Mouse (Mus musculus): Measurements from ENCODE around the gene Gpatch8. TPM values are rescaled to one million over a fixed set of nuclear protein-coding genes. Genes with fewer than 3 reads are reported as not detected.
"Not testable (repeated sequence)": the region's sequence is repeated elsewhere in the genome, so short reads cannot be mapped to it uniquely, and the experiment has no call there.

The Gpatch8 gene
- polyA plus RNA-seq, 1 experiment from 2014 or later, result 76.7 TPM

DNA sequence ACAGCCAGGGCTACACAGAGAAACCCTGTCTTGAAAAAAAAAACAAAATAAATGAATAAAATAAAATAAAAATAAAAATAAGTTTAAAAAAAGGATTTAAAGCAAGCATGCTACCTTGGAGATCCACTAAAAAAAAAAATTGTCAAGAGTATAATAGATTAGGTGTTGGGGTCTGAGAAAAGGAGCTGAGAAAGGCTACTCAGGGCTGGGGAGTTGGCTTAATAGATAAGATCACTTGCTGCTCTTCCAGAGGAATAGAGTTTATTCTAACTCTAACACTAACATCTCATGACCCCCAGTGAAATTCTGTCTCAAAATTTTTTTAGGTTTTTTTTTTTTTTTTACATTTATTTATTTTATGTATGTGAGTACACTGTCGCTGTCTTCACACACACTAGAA, 10.1 kb upstream of the Gpatch8 start:
- H3K27me3 ChIP-seq (replicated peaks; ENCODE audit: low read depth, poor library complexity, severe bottlenecking), result no peaks in the 10 kb centered on the region
- H3K9me3 ChIP-seq, result no peaks in the 10 kb centered on the region
- no peak for DNase-seq (ENCODE audit: low spot score)
- H3K4me3 ChIP-seq, result no peak overlapping the region
- no peak overlapping the region for H3K27ac ChIP-seq (replicated peaks)
- no peaks in the 10 kb centered on the region for H3K4me1 ChIP-seq
- H3K36me3 ChIP-seq (replicated peaks), result no peaks in the 10 kb centered on the region
- 91% methylated on average over 1 of the region's 1 CpGs for WGBS

GRCm38 (mm10) chr11:102565741-102566140, 9.5 kb upstream of the Gpatch8 start:
- DNase-seq (ENCODE audit: low spot score), result no peak
- no peaks in the 10 kb centered on the region for H3K9me3 ChIP-seq
- no peaks in the 10 kb centered on the region for H3K4me1 ChIP-seq
- H3K4me3 ChIP-seq, result no peak overlapping the region
- no peaks in the 10 kb centered on the region for H3K36me3 ChIP-seq (replicated peaks)
- H3K27me3 ChIP-seq (replicated peaks; ENCODE audit: low read depth, poor library complexity, severe bottlenecking), result no peaks in the 10 kb centered on the region
- no peak overlapping the region for H3K27ac ChIP-seq (replicated peaks)

GRCm38 (mm10) chr11:102564952-102565671, 8.9 kb upstream of the Gpatch8 start:
- H3K36me3 ChIP-seq (replicated peaks); H3K27ac ChIP-seq (replicated peaks); H3K4me3 ChIP-seq; H3K4me1 ChIP-seq; H3K27me3 ChIP-seq (replicated peaks; ENCODE audit: low read depth, poor library complexity, severe bottlenecking); DNase-seq (ENCODE audit: low spot score); H3K9me3 ChIP-seq: not testable (repeated sequence)
- 84% methylated on average over 14 of the region's 14 CpGs for WGBS

DNA sequence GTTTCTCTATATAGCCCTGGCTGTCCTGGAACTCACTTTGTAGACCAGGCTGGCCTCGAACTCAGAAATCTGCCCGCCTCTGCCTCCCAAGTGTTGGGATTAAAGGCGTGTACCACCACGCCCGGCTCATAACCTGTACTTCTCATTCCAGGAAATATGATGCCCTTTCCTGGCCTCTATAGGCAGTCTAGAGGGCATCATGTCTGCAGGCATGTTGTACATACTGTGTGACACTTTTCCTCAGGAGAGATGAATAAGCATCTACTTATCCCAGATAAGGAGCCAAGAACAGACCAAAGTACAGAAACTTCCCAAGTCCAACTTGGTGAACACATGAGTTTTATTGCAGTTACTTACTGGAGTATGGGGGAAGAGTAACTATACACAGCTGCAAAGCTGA, 2.5 kb upstream of the Gpatch8 start:
- no peaks in the 10 kb centered on the region for H3K27me3 ChIP-seq (replicated peaks; ENCODE audit: low read depth, poor library complexity, severe bottlenecking)
- H3K9me3 ChIP-seq, result no peaks in the 10 kb centered on the region
- H3K27ac ChIP-seq (replicated peaks), result no peak overlapping the region
- peaks cover 24% of the 10 kb centered on the region for H3K4me1 ChIP-seq
- H3K4me3 ChIP-seq, result no peak overlapping the region
- DNase-seq (ENCODE audit: low spot score), result no peak
- no peaks in the 10 kb centered on the region for H3K36me3 ChIP-seq (replicated peaks)
- 92% methylated on average over 5 of the region's 5 CpGs for WGBS

DNA sequence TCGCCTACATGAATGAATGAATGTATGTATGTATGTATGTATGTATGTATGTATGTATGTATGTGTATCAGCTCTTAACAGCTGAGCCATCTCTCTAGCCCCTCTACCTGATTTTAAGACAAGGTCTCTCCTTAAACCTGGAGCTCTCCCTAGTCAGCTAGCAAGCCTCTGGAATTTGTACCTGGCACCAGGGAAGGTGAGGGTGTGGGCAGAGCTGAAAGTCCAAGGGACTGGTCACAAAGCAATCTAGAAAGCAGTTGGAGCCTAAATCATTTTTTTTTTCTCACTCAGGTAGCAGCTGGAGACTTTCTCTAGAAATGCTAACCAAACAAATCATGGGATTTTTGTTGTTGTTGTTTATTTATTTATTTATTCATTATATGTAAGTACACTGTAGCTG, 1.2 kb upstream of the Gpatch8 start:
- Histone ChIP-seq H3K27ac (replicated peaks) (no peak overlapping the region), H3K27me3 (replicated peaks; ENCODE audit: low read depth, poor library complexity, severe bottlenecking) (no peaks in the 10 kb centered on the region), H3K36me3 (replicated peaks) (no peaks in the 10 kb centered on the region), H3K9me3 (no peaks in the 10 kb centered on the region), H3K4me1 (peaks cover 26% of the 10 kb centered on the region), H3K4me3 (no peak overlapping the region)
- DNase-seq (ENCODE audit: low spot score), result no peak
- 88% methylated on average over 1 of the region's 1 CpGs for WGBS

- H3K9me3 ChIP-seq, result no peaks in the 10 kb centered on the region
- peak overlapping the region; percentile 99 for H3K27ac ChIP-seq (replicated peaks)
- 0 out of 2 replicates have a peak, but pooled peaks cover 5% of the 10 kb centered on the region for H3K36me3 ChIP-seq (replicated peaks)
- no peaks in the 10 kb centered on the region for H3K27me3 ChIP-seq (replicated peaks; ENCODE audit: low read depth, poor library complexity, severe bottlenecking)
- H3K4me1 ChIP-seq, result peaks cover 26% of the 10 kb centered on the region
- peak overlapping the region; percentile 94 for H3K4me3 ChIP-seq
- WGBS, result 22% methylated on average over 3 of the region's 3 CpGs
- no peak for DNase-seq (ENCODE audit: low spot score)
Observed at GRCm38 (mm10) chr11:102556716-102557074, 503 bp upstream of the Gpatch8 start.

- Histone ChIP-seq H3K27ac (replicated peaks) (peak overlapping the region; percentile 99), H3K27me3 (replicated peaks; ENCODE audit: low read depth, poor library complexity, severe bottlenecking) (no peaks in the 10 kb centered on the region), H3K36me3 (replicated peaks) (peaks cover 12% of the 10 kb centered on the region), H3K4me1 (peaks cover 26% of the 10 kb centered on the region), H3K9me3 (no peaks in the 10 kb centered on the region), H3K4me3 (peak overlapping the region; percentile 94)
- under 1% methylated on average over 39 of the region's 39 CpGs for WGBS
- no peak for DNase-seq (ENCODE audit: low spot score)
Observed at GRCm38 (mm10) chr11:102555400-102556030, 677 bp downstream of the Gpatch8 start.

DNA sequence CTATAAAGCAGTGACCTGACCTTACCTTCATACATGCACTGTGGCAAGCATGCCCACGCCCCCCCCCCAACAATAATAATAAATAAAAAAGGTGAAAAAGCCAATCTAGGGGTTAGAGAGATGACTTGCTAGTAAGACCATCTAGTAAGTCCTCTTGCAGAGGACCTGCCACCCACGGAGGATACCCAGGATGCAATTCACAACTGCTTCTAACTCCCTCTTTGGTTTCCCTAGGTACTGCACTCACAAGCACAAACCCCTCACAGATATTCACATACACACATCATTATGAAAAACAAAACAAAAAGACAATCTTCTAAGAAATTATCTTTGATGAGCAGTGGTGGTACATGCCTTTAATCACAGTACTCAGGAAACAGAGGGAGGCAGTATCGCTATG, 4.1 kb downstream of the Gpatch8 start:
- no peak overlapping the region for H3K4me3 ChIP-seq
- 89% methylated on average over 3 of the region's 3 CpGs for WGBS

DNA sequence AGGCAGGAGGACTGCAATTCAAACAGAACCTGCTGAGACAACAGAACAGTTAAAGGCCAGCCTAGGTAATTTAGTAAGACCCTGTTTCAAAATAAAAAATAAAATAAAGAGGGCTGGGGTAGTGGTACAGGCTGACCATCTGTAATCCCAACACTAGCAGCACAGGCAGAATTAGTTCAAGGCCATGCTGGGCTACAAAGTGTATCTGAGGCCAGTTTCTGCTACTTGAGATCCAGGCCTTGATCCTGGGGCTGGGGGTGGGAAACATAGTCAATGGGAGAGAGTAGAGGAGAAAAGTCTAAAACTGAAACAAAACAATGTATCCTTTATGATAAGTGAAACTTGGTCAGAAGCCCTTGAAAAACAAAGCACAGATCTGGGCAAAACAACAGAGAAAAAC, 5.0 kb downstream of the Gpatch8 start:
- H3K36me3 ChIP-seq (replicated peaks), result peaks cover 36% of the 10 kb centered on the region
- no peak for DNase-seq (ENCODE audit: low spot score)

More for the DNA sequence above, 4.1 kb downstream of the Gpatch8 start:
- no peaks in the 10 kb centered on the region for H3K9me3 ChIP-seq
- no peak for DNase-seq (ENCODE audit: low spot score)
- H3K27ac ChIP-seq (replicated peaks), result no peak overlapping the region
- peaks cover 26% of the 10 kb centered on the region for H3K4me1 ChIP-seq
- H3K27me3 ChIP-seq (replicated peaks; ENCODE audit: low read depth, poor library complexity, severe bottlenecking), result no peaks in the 10 kb centered on the region
- H3K36me3 ChIP-seq (replicated peaks), result peaks cover 32% of the 10 kb centered on the region

DNA sequence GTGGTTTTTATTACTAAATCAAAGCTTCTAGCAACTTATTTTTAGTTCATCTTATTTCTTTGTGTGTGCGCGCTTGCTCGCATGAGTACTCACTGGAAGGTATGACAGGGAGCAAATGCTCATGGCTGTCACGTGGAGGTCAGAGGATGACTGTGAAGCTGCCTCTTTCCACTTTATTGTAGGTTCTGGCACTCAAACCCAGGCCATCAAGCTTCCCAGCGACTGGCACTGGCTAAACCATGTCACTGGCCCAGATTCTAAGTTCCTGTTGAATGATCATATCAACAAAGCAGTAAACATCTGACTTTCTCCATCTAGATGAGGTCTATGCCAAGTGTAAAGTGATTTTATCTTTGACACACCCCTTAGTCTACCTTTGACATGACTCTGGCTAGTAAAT, 14.7 kb downstream of the Gpatch8 start:
- H3K36me3 ChIP-seq (replicated peaks), result peaks cover 45% of the 10 kb centered on the region
- peaks cover 11% of the 10 kb centered on the region for H3K4me1 ChIP-seq
- no peak for DNase-seq (ENCODE audit: low spot score)
- H3K27me3 ChIP-seq (replicated peaks; ENCODE audit: low read depth, poor library complexity, severe bottlenecking), result no peaks in the 10 kb centered on the region
- 93% methylated on average over 5 of the region's 5 CpGs for WGBS
- H3K27ac ChIP-seq (replicated peaks), result no peak overlapping the region
- H3K9me3 ChIP-seq, result no peaks in the 10 kb centered on the region
- H3K4me3 ChIP-seq, result no peak overlapping the region

More for the DNA sequence above, 5.0 kb downstream of the Gpatch8 start:
- Histone ChIP-seq H3K27ac (replicated peaks) (no peak overlapping the region), H3K27me3 (replicated peaks; ENCODE audit: low read depth, poor library complexity, severe bottlenecking) (no peaks in the 10 kb centered on the region), H3K4me3 (no peak overlapping the region), H3K4me1 (peaks cover 17% of the 10 kb centered on the region), H3K9me3 (no peaks in the 10 kb centered on the region)

DNA sequence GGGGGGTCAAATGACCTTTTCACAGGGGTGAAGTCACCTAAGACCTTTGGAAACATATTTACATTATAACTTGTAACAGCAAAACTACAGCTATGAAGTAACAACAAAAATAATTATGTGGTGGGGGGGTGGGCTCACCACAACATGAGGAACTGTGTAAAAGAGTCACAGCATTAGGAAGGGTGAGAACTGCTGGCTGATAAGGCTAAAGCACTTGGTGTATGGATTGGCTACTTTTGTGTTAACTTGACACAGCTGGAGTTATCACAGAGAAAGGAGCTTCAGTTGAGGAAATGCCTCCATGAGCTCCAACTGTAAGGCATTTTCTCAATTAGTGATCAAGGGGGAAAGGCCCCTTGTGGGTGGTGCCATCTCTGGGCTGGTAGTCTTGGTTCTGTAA, 15.9 kb downstream of the Gpatch8 start:
- H3K4me1 ChIP-seq, result peaks cover 11% of the 10 kb centered on the region
- H3K27me3 ChIP-seq (replicated peaks; ENCODE audit: low read depth, poor library complexity, severe bottlenecking); DNase-seq (ENCODE audit: low spot score); H3K4me3 ChIP-seq; H3K9me3 ChIP-seq; H3K27ac ChIP-seq (replicated peaks): not testable (repeated sequence)
- peaks cover 45% of the 10 kb centered on the region for H3K36me3 ChIP-seq (replicated peaks)

DNA sequence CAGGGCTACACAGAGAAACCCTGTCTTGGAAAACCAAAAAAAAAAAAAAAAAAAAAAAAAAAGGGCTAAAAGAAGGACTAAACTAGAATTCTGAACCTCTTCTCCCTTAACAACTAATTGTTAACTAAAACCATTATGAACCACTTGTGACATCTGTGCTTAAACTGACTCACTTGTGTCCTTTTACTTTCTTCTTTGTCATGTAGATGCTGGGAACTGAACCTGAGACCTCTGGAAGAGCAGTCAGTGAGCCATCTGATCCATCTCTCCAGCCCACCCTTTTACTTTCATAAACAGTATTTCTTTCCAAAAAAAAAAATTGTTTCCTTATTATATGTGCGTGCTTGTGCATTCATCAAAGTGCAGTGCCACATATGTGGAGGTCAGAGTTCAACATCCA, 16.5 kb downstream of the Gpatch8 start:
- H3K4me3 ChIP-seq, result no peak overlapping the region
- DNase-seq (ENCODE audit: low spot score), result no peak
- H3K36me3 ChIP-seq (replicated peaks), result peaks cover 44% of the 10 kb centered on the region
- no peaks in the 10 kb centered on the region for H3K9me3 ChIP-seq
- no peaks in the 10 kb centered on the region for H3K27me3 ChIP-seq (replicated peaks; ENCODE audit: low read depth, poor library complexity, severe bottlenecking)
- WGBS, result 80% methylated on average over 1 of the region's 1 CpGs
- H3K27ac ChIP-seq (replicated peaks), result no peak overlapping the region
- H3K4me1 ChIP-seq, result peaks cover 11% of the 10 kb centered on the region

GRCm38 (mm10) chr11:102536210-102536609, 20.0 kb downstream of the Gpatch8 start:
- WGBS, result 81% methylated on average over 3 of the region's 3 CpGs
- no peak overlapping the region for H3K4me3 ChIP-seq
- peaks cover 41% of the 10 kb centered on the region for H3K36me3 ChIP-seq (replicated peaks)
- no peak for DNase-seq (ENCODE audit: low spot score)
- no peaks in the 10 kb centered on the region for H3K9me3 ChIP-seq
- H3K27me3 ChIP-seq (replicated peaks; ENCODE audit: low read depth, poor library complexity, severe bottlenecking), result no peaks in the 10 kb centered on the region
- H3K27ac ChIP-seq (replicated peaks), result no peak overlapping the region
- peaks cover 11% of the 10 kb centered on the region for H3K4me1 ChIP-seq
